In genomic region chr6:73140836-73141235, GRCm38 (mm10) we compare ENCODE assay signal across 27 mouse cellular contexts.
"Had no signal": no experiment of that assay in that cellular context is flagged by ENCODE, and none has a peak within 500 bp of the region (broad histone marks: within the 10 kb centered on the region; RNA-seq: fewer than 3 reads in every experiment).

No protein-coding gene starts in this region.

- H3K4me2 ChIP-seq: embryonic facial prominence, embryonic 12.5 days; embryonic facial prominence, embryonic 13.5 days; embryonic facial prominence, embryonic 15.5 days; forebrain, embryonic 12.5 days; forebrain, embryonic 13.5 days; forebrain, embryonic 15.5 days had no signal

- H3K4me1 ChIP-seq: embryonic facial prominence, embryonic 12.5 days; embryonic facial prominence, embryonic 15.5 days; forebrain, embryonic 10.5 days; forebrain, embryonic 12.5 days; forebrain, embryonic 13.5 days; forebrain, embryonic 15.5 days had no signal

- ATAC-seq: forebrain, embryonic 13.5 days; forebrain, embryonic 14.5 days; forebrain, embryonic 15.5 days; forebrain, embryonic 16.5 days; forebrain, postnatal 0 days had no signal

- H3K36me3 ChIP-seq: embryonic facial prominence, embryonic 12.5 days; embryonic facial prominence, embryonic 13.5 days; embryonic facial prominence, embryonic 15.5 days; forebrain, embryonic 10.5 days; forebrain, embryonic 12.5 days; forebrain, embryonic 15.5 days; heart, embryonic 10.5 days had no signal

- DNase-seq: cerebellum, adult 9-10 months; cerebellum, adult 9-11 months; cerebellum, postnatal 10 days; cerebellum, postnatal 14 days; cerebellum, postnatal 25 days; cerebellum, postnatal 36 days; embryo, embryonic 11 days; forebrain, postnatal 0 days; gastrocnemius, adult 2 months; gastrocnemius, postnatal 10 days; gastrocnemius, postnatal 14 days; gastrocnemius, postnatal 25 days; gastrocnemius, postnatal 36 days; heart, adult 11 months; heart, adult 18-20 months; heart, adult 2 months had no signal

- H3K9me3 ChIP-seq: embryonic facial prominence, embryonic 12.5 days; embryonic facial prominence, embryonic 13.5 days; embryonic facial prominence, embryonic 15.5 days; forebrain, embryonic 10.5 days; forebrain, embryonic 12.5 days; forebrain, embryonic 13.5 days; forebrain, embryonic 15.5 days; heart, embryonic 10.5 days had no signal

- H3K9ac ChIP-seq: embryonic facial prominence, embryonic 12.5 days; embryonic facial prominence, embryonic 13.5 days; embryonic facial prominence, embryonic 15.5 days; forebrain, embryonic 12.5 days; forebrain, embryonic 13.5 days; forebrain, embryonic 15.5 days; forebrain, postnatal 0 days had no signal

- H3K27ac ChIP-seq: embryonic facial prominence, embryonic 12.5 days; embryonic facial prominence, embryonic 13.5 days; embryonic facial prominence, embryonic 15.5 days; forebrain, embryonic 10.5 days; forebrain, embryonic 12.5 days; forebrain, embryonic 13.5 days; forebrain, embryonic 15.5 days; gastrocnemius, adult 2 months; heart, adult 2 months; heart, embryonic 10.5 days had no signal

- H3K27me3 ChIP-seq: embryonic facial prominence, embryonic 12.5 days; embryonic facial prominence, embryonic 13.5 days; embryonic facial prominence, embryonic 15.5 days; forebrain, embryonic 12.5 days; forebrain, embryonic 13.5 days; forebrain, embryonic 15.5 days had no signal

- H3K4me3 ChIP-seq: embryonic facial prominence, embryonic 12.5 days; embryonic facial prominence, embryonic 13.5 days; embryonic facial prominence, embryonic 15.5 days; erythroblast, embryonic 14.5 days; forebrain, embryonic 10.5 days; forebrain, embryonic 12.5 days; forebrain, embryonic 13.5 days; forebrain, embryonic 15.5 days; gastrocnemius, adult 2 months; heart, adult 2 months; heart, embryonic 10.5 days had no signal
